Mouse (Mus musculus): ENCODE results near the gene Zfp92. TPM values are rescaled to one million over a fixed set of nuclear protein-coding genes. Genes with fewer than 3 reads are reported as not detected.

Zfp92 gene
- total and polyA plus RNA-seq, 2 experiments, result not detected

GRCm38 (mm10) chrX:73441428-73441827 lies 30.5 kb downstream of the Zfp92 start:
- no peak for DNase-seq (ENCODE audit: extremely low read depth, low read depth, low spot score)
- H3K4me3 ChIP-seq (ENCODE audit: insufficient read depth, low read depth, low read length), result no peak overlapping the region
- no peaks in the 10 kb centered on the region for H3K36me3 ChIP-seq (ENCODE audit: control insufficient read depth, insufficient read depth, low read length)
- H3K27me3 ChIP-seq (ENCODE audit: control insufficient read depth, insufficient read depth, low read length), result no peaks in the 10 kb centered on the region
- 75% methylated on average over 2 of the region's 2 CpGs for WGBS
- no peak overlapping the region for H3K27ac ChIP-seq (replicated peaks; ENCODE audit: insufficient read depth, low read depth, low read length)
- TF ChIP-seq POLR2A (IDR thresholded peaks at IDR 0.05; ENCODE audit: extremely low read depth, insufficient read depth, low read length) (no peak), CTCF (IDR thresholded peaks at IDR 0.05; ENCODE audit: low read depth, low read length) (no peak)
- H3K79me2 ChIP-seq (ENCODE audit: control insufficient read depth, insufficient read depth, low read length), result no peaks in the 10 kb centered on the region
- no peak overlapping the region for H3K9ac ChIP-seq (ENCODE audit: low read depth, low read length)
- no peaks in the 10 kb centered on the region for H3K4me1 ChIP-seq (ENCODE audit: control insufficient read depth, insufficient read depth, low read length)

GRCm38 (mm10) chrX:73451949-73452348 lies 41.1 kb downstream of the Zfp92 start:
- Histone ChIP-seq H3K79me2 (ENCODE audit: control insufficient read depth, insufficient read depth, low read length) (no peaks in the 10 kb centered on the region), H3K27ac (replicated peaks; ENCODE audit: insufficient read depth, low read depth, low read length) (no peak overlapping the region), H3K4me1 (ENCODE audit: control insufficient read depth, insufficient read depth, low read length) (no peaks in the 10 kb centered on the region), H3K36me3 (ENCODE audit: control insufficient read depth, insufficient read depth, low read length) (no peaks in the 10 kb centered on the region), H3K4me3 (ENCODE audit: insufficient read depth, low read depth, low read length) (no peak overlapping the region), H3K27me3 (ENCODE audit: control insufficient read depth, insufficient read depth, low read length) (no peaks in the 10 kb centered on the region), H3K9ac (ENCODE audit: low read depth, low read length) (no peak overlapping the region)
- WGBS, result 14% methylated on average over 2 of the region's 2 CpGs
- TF ChIP-seq POLR2A (IDR thresholded peaks at IDR 0.05; ENCODE audit: extremely low read depth, insufficient read depth, low read length) (no peak), CTCF (IDR thresholded peaks at IDR 0.05; ENCODE audit: low read depth, low read length) (peak; percentile 79)
- no peak for DNase-seq (ENCODE audit: extremely low read depth, low read depth, low spot score)

- Histone ChIP-seq H3K27me3 (ENCODE audit: control insufficient read depth, insufficient read depth, low read length) (no peaks in the 10 kb centered on the region), H3K79me2 (ENCODE audit: control insufficient read depth, insufficient read depth, low read length) (no peaks in the 10 kb centered on the region), H3K4me3 (ENCODE audit: insufficient read depth, low read depth, low read length) (peak within 1 kb of the TSS; percentile 89), H3K36me3 (ENCODE audit: control insufficient read depth, insufficient read depth, low read length) (no peaks in the 10 kb centered on the region), H3K9ac (ENCODE audit: low read depth, low read length) (peak within 1 kb of the TSS; percentile 83), H3K27ac (replicated peaks; ENCODE audit: insufficient read depth, low read depth, low read length) (no peak within 1 kb of the TSS), H3K4me1 (ENCODE audit: control insufficient read depth, insufficient read depth, low read length) (0 out of 2 replicates have a peak, but pooled peaks cover 4% of the 10 kb centered on the region)
- WGBS, result under 1% methylated on average over 25 of the region's 26 CpGs
- TF ChIP-seq CTCF (IDR thresholded peaks at IDR 0.05; ENCODE audit: low read depth, low read length) (peak; percentile 60; the same call in 1 of the 2 replicates), POLR2A (IDR thresholded peaks at IDR 0.05; ENCODE audit: extremely low read depth, insufficient read depth, low read length) (no peak)
- DNase-seq (ENCODE audit: extremely low read depth, low read depth, low spot score), result peak; percentile 87
Observed at GRCm38 (mm10) chrX:73458877-73459392, 48.0 kb downstream of the Zfp92 start, which contains the start of gene Haus7. TSS of gene Haus7 (minus strand) at chrX:73459044.

- no peak for DNase-seq (ENCODE audit: extremely low read depth, low read depth, low spot score)
- no peaks in the 10 kb centered on the region for H3K79me2 ChIP-seq (ENCODE audit: control insufficient read depth, insufficient read depth, low read length)
- TF ChIP-seq POLR2A (IDR thresholded peaks at IDR 0.05; ENCODE audit: extremely low read depth, insufficient read depth, low read length) (no peak), CTCF (IDR thresholded peaks at IDR 0.05; ENCODE audit: low read depth, low read length) (no peak)
- 93% methylated on average over 4 of the region's 4 CpGs for WGBS
- no peaks in the 10 kb centered on the region for H3K36me3 ChIP-seq (ENCODE audit: control insufficient read depth, insufficient read depth, low read length)
- H3K4me3 ChIP-seq (ENCODE audit: insufficient read depth, low read depth, low read length), result no peak overlapping the region
- H3K9ac ChIP-seq (ENCODE audit: low read depth, low read length), result no peak overlapping the region
- H3K27me3 ChIP-seq (ENCODE audit: control insufficient read depth, insufficient read depth, low read length), result no peaks in the 10 kb centered on the region
- no peak overlapping the region for H3K27ac ChIP-seq (replicated peaks; ENCODE audit: insufficient read depth, low read depth, low read length)
- H3K4me1 ChIP-seq (ENCODE audit: control insufficient read depth, insufficient read depth, low read length), result 0 out of 2 replicates have a peak, but pooled peaks cover 4% of the 10 kb centered on the region
Observed at GRCm38 (mm10) chrX:73460792-73461191, 49.9 kb downstream of the Zfp92 start.

GRCm38 (mm10) chrX:73465483-73466186 lies 54.7 kb downstream of the Zfp92 start:
- WGBS, result 80% methylated on average over 9 of the region's 9 CpGs
- Histone ChIP-seq H3K4me1 (ENCODE audit: control insufficient read depth, insufficient read depth, low read length) (peaks cover 7% of the 10 kb centered on the region), H3K9ac (ENCODE audit: low read depth, low read length) (no peak overlapping the region), H3K27me3 (ENCODE audit: control insufficient read depth, insufficient read depth, low read length) (no peaks in the 10 kb centered on the region), H3K36me3 (ENCODE audit: control insufficient read depth, insufficient read depth, low read length) (no peaks in the 10 kb centered on the region), H3K27ac (replicated peaks; ENCODE audit: insufficient read depth, low read depth, low read length) (no peak overlapping the region; the same call in 1 of the 2 replicates), H3K4me3 (ENCODE audit: insufficient read depth, low read depth, low read length) (no peak overlapping the region), H3K79me2 (ENCODE audit: control insufficient read depth, insufficient read depth, low read length) (no peaks in the 10 kb centered on the region)
- DNase-seq (ENCODE audit: extremely low read depth, low read depth, low spot score), result no peak
- TF ChIP-seq CTCF (IDR thresholded peaks at IDR 0.05; ENCODE audit: low read depth, low read length) (no peak), POLR2A (IDR thresholded peaks at IDR 0.05; ENCODE audit: extremely low read depth, insufficient read depth, low read length) (no peak)
